Mouse (Mus musculus) frontal cortex, adult 2 months (tissue): ENCODE results near the gene Zfp566. TPM values are rescaled to one million over a fixed set of nuclear protein-coding genes. Genes with fewer than 3 reads are reported as not detected.

ENCODE experiments used
- DNase-seq, 2 experiments: peaks; one replicate each; pipeline ENCODE4 v3.0.0; 2022; ENCODE audit warnings: low spot score in 1 of 2; ENCODE audit errors: extremely low spot score in 1 of 2
- polyA plus RNA-seq: library from polyadenylated mRNA; depleted of rRNA; stranded (reverse); fragments of >200 nt; gene quantifications from 2 replicates; pipeline ENCODE4 v1.2.3, GENCODE M21; 2012; rRNA removed

Gene Zfp566
- polyA plus RNA-seq, 1 experiment = 7.0 TPM

- DNase-seq = no peak
Observed at GRCm38 (mm10) chr7:30062478-30062877, 27.8 kb downstream of the Zfp566 start.

GRCm38 (mm10) chr7:30060341-30060740 lies 30.0 kb downstream of the Zfp566 start:
- no peak for DNase-seq

- no peak for DNase-seq
Observed at GRCm38 (mm10) chr7:30053591-30053990, 36.7 kb downstream of the Zfp566 start.

- peak; percentile 87 to 95 for DNase-seq
Observed at GRCm38 (mm10) chr7:30050882-30051548, 39.3 kb downstream of the Zfp566 start, which contains the start of gene Zfp14. Gene Zfp14 (minus strand): TSS chr7:30051380.

GRCm38 (mm10) chr7:30048126-30048525 lies 42.2 kb downstream of the Zfp566 start:
- DNase-seq = no peak

- DNase-seq = no peak
Observed at GRCm38 (mm10) chr7:30044354-30044753, 46.0 kb downstream of the Zfp566 start.

- no peak for DNase-seq
Observed at GRCm38 (mm10) chr7:30034331-30034730, 56.0 kb downstream of the Zfp566 start.

- no peak for DNase-seq
Observed at GRCm38 (mm10) chr7:30031379-30031778, 58.9 kb downstream of the Zfp566 start.

GRCm38 (mm10) chr7:30030677-30031076 lies 59.6 kb downstream of the Zfp566 start:
- DNase-seq = no peak

- no peak for DNase-seq
Observed at GRCm38 (mm10) chr7:30028572-30028971, 61.8 kb downstream of the Zfp566 start.

Other genes with a start within 250 kb of the Zfp566 start
- gene Zfp940, start 236.9 kb downstream of the Zfp566 start, polyA plus RNA-seq = 11.3 and 11.8 TPM in 2 replicates
- 14.8 and 15.8 TPM in 2 replicates for gene Zfp420, start 230.5 kb downstream of the Zfp566 start, polyA plus RNA-seq
- gene Zfp27, start 184.0 kb downstream of the Zfp566 start, polyA plus RNA-seq = 11.7 and 12.0 TPM in 2 replicates
- 8.8 and 10.4 TPM in 2 replicates for gene Zfp383, start 182.3 kb downstream of the Zfp566 start, polyA plus RNA-seq
- 12.1 and 13.3 TPM in 2 replicates for gene Zfp74, start 136.4 kb downstream of the Zfp566 start, polyA plus RNA-seq
- gene Zfp568, start 106.6 kb downstream of the Zfp566 start, polyA plus RNA-seq = 2.5 and 3.1 TPM in 2 replicates
- gene Zfp14, start 39.1 kb downstream of the Zfp566 start, polyA plus RNA-seq = 10.5 TPM in 2 replicates
- 2.6 and 3.4 TPM in 2 replicates for gene Zfp82, start 17.6 kb downstream of the Zfp566 start, polyA plus RNA-seq
- gene Gm26920, start 117 bp downstream of the Zfp566 start, polyA plus RNA-seq = 0.61 TPM in 1 of 2 replicates, not detected in the other
- 34.8 and 35.4 TPM in 2 replicates for gene Zfp260, start 4.2 kb upstream of the Zfp566 start, polyA plus RNA-seq
- gene Zfp382, start 31.4 kb upstream of the Zfp566 start, polyA plus RNA-seq = 9.1 and 9.3 TPM in 2 replicates
- 36.0 and 38.8 TPM in 2 replicates for gene Zfp146, start 79.2 kb upstream of the Zfp566 start, polyA plus RNA-seq
- 5.6 and 7.7 TPM in 2 replicates for gene Cox7a1, start 93.6 kb upstream of the Zfp566 start, polyA plus RNA-seq
- 236 and 319 TPM in 2 replicates for gene Capns1, start 108.3 kb upstream of the Zfp566 start, polyA plus RNA-seq
- gene Polr2i, start 141.4 kb upstream of the Zfp566 start, polyA plus RNA-seq = 157 and 161 TPM in 2 replicates
- gene Tbcb, start 141.7 kb upstream of the Zfp566 start, polyA plus RNA-seq = 114 and 129 TPM in 2 replicates
- not detected in 2 replicates for gene Ovol3, start 145.2 kb upstream of the Zfp566 start, polyA plus RNA-seq
- gene Thap8, start 189.6 kb upstream of the Zfp566 start, polyA plus RNA-seq = 0.15 and 0.22 TPM in 2 replicates
- gene Wdr62, start 189.9 kb upstream of the Zfp566 start, polyA plus RNA-seq = 3.9 and 5.6 TPM in 2 replicates
- gene Clip3, start 201.2 kb upstream of the Zfp566 start, polyA plus RNA-seq = 354 and 373 TPM in 2 replicates
- gene Alkbh6, start 218.2 kb upstream of the Zfp566 start, polyA plus RNA-seq = 132 TPM in 2 replicates
- gene Syne4, start 224.3 kb upstream of the Zfp566 start, polyA plus RNA-seq = 27.6 and 29.9 TPM in 2 replicates
- 0.34 and 0.66 TPM in 2 replicates for gene E130208F15Rik, start 231.2 kb upstream of the Zfp566 start, polyA plus RNA-seq
- 16.9 and 19.2 TPM in 2 replicates for gene Sdhaf1, start 233.4 kb upstream of the Zfp566 start, polyA plus RNA-seq